In genomic region chr13:47225324-47225697, GRCm38 (mm10) we compare ENCODE assay signal across 19 mouse cellular contexts.
DNase-seq lines count a peak whose midpoint lies in the region; ATAC-seq and TF ChIP-seq lines count a peak whose summit lies in the region.
"Had no signal": no experiment of that assay in that cellular context is flagged by ENCODE, and none has a peak within 500 bp of the region (broad histone marks: within the 10 kb centered on the region; RNA-seq: fewer than 3 reads in every experiment).

No protein-coding gene starts in this region.

- ATAC-seq in hindbrain, embryonic 16.5 days = no peak
- no peak for ATAC-seq in liver, embryonic 11.5 days (replicated peaks; ENCODE audit: low FRiP score)
- ATAC-seq in megakaryocyte-erythroid progenitor cell, adult 5-6 weeks (replicated peaks; ENCODE audit: low FRiP score, low TSS enrichment, poor library complexity, severe bottlenecking) = no peak
- ATAC-seq: activated CD4-positive, CD25-positive, alpha-beta regulatory T cell, adult 4 months; midbrain, embryonic 15.5 days had no signal

- no peak overlapping the region for H3K4me3 ChIP-seq in hindbrain, embryonic 10.5 days
- no peak overlapping the region for H3K4me3 ChIP-seq in hindbrain, embryonic 16.5 days (ENCODE audit: low read length)
- H3K4me3 ChIP-seq in liver, adult 2 months (ENCODE audit: insufficient read depth, low read depth, low read length) = no peak overlapping the region
- no peak overlapping the region for H3K4me3 ChIP-seq in liver, embryonic 11.5 days (ENCODE audit: low read depth, low read length)
- H3K4me3 ChIP-seq in ES-Bruce4 (ENCODE audit: low read depth, low read length) = no peak overlapping the region
- no peak overlapping the region for H3K4me3 ChIP-seq in thymus, adult 2 months (ENCODE audit: control insufficient read depth, insufficient read depth, low read length)
- H3K4me3 ChIP-seq: forebrain, embryonic 12.5 days; heart, embryonic 12.5 days; midbrain, embryonic 15.5 days had no signal

- H3K9ac ChIP-seq in hindbrain, embryonic 16.5 days (ENCODE audit: low read depth, low read length) = no peak overlapping the region
- peak overlapping the region; percentile 11; the same call in 1 of the 2 replicates for H3K9ac ChIP-seq in liver, adult 2 months (ENCODE audit: low read depth, low read length)
- H3K9ac ChIP-seq in liver, embryonic 11.5 days (ENCODE audit: low read depth, low read length) = no peak overlapping the region
- H3K9ac ChIP-seq in ES-Bruce4 (ENCODE audit: low read depth, poor library complexity, severe bottlenecking) = 0 out of 2 replicates have a peak overlapping the region, but pooled peaks have one; percentile 42
- H3K9ac ChIP-seq: forebrain, embryonic 12.5 days; heart, embryonic 12.5 days; liver, postnatal 0 days; midbrain, embryonic 15.5 days had no signal

- H3K36me3 ChIP-seq in hindbrain, embryonic 10.5 days = no peaks in the 10 kb centered on the region
- H3K36me3 ChIP-seq in hindbrain, embryonic 16.5 days (ENCODE audit: control insufficient read depth, insufficient read depth, low read length) = no peaks in the 10 kb centered on the region
- peaks cover 34% of the 10 kb centered on the region for H3K36me3 ChIP-seq in liver, adult 2 months (ENCODE audit: control insufficient read depth, insufficient read depth, low read length)
- no peaks in the 10 kb centered on the region for H3K36me3 ChIP-seq in liver, embryonic 11.5 days (ENCODE audit: control insufficient read depth, insufficient read depth, low read length)
- H3K36me3 ChIP-seq in ES-Bruce4 (ENCODE audit: control insufficient read depth, insufficient read depth, low read length, poor library complexity, severe bottlenecking) = no peaks in the 10 kb centered on the region
- no peaks in the 10 kb centered on the region for H3K36me3 ChIP-seq in thymus, adult 2 months (ENCODE audit: control insufficient read depth, insufficient read depth, low read length)
- H3K36me3 ChIP-seq: forebrain, embryonic 12.5 days; heart, embryonic 12.5 days; midbrain, embryonic 15.5 days had no signal

- H3K27me3 ChIP-seq in hindbrain, embryonic 10.5 days (ENCODE audit: insufficient read depth, poor library complexity, severe bottlenecking) = no peaks in the 10 kb centered on the region
- H3K27me3 ChIP-seq in hindbrain, embryonic 16.5 days (replicated peaks; ENCODE audit: control insufficient read depth, insufficient read depth, low read length) = no peaks in the 10 kb centered on the region
- H3K27me3 ChIP-seq in liver, adult 2 months (ENCODE audit: control insufficient read depth, insufficient read depth, low read length) = no peaks in the 10 kb centered on the region
- no peaks in the 10 kb centered on the region for H3K27me3 ChIP-seq in liver, embryonic 11.5 days (replicated peaks; ENCODE audit: control insufficient read depth, insufficient read depth, low read length)
- no peaks in the 10 kb centered on the region for H3K27me3 ChIP-seq in ES-Bruce4 (ENCODE audit: control insufficient read depth, insufficient read depth, low read length, poor library complexity, severe bottlenecking)
- no peaks in the 10 kb centered on the region for H3K27me3 ChIP-seq in thymus, adult 2 months (ENCODE audit: control insufficient read depth, insufficient read depth, low read length)
- H3K27me3 ChIP-seq: forebrain, embryonic 12.5 days; heart, embryonic 12.5 days; midbrain, embryonic 15.5 days had no signal

- no peak for TF ChIP-seq POLR2A in liver, adult 2 months (IDR thresholded peaks at IDR 0.05; ENCODE audit: extremely low read depth, insufficient read depth, low read length)
- no peak for TF ChIP-seq POLR2A in ES-Bruce4 (IDR thresholded peaks at IDR 0.05; ENCODE audit: insufficient read depth, low read length)
- TF ChIP-seq POLR2A in thymus, adult 2 months (IDR thresholded peaks at IDR 0.05; ENCODE audit: control insufficient read depth, extremely low read depth, insufficient read depth, low read length, poor library complexity) = no peak

- no peak overlapping the region for H3K4me2 ChIP-seq in hindbrain, embryonic 16.5 days (ENCODE audit: low read length)
- no peak overlapping the region for H3K4me2 ChIP-seq in liver, embryonic 11.5 days
- H3K4me2 ChIP-seq: forebrain, embryonic 12.5 days; midbrain, embryonic 15.5 days had no signal

- peaks cover 23% of the 10 kb centered on the region for H3K4me1 ChIP-seq in hindbrain, embryonic 10.5 days (replicated peaks)
- H3K4me1 ChIP-seq in hindbrain, embryonic 16.5 days (ENCODE audit: control insufficient read depth, insufficient read depth, low read depth, low read length) = peaks cover 14% of the 10 kb centered on the region
- H3K4me1 ChIP-seq in liver, adult 2 months (ENCODE audit: control insufficient read depth, insufficient read depth, low read length) = peaks cover 26% of the 10 kb centered on the region
- H3K4me1 ChIP-seq in liver, embryonic 11.5 days (replicated peaks; ENCODE audit: control insufficient read depth, insufficient read depth, low read length) = no peaks in the 10 kb centered on the region
- H3K4me1 ChIP-seq in ES-Bruce4 (ENCODE audit: control insufficient read depth, insufficient read depth, low read length) = peaks cover 2% of the 10 kb centered on the region
- no peaks in the 10 kb centered on the region for H3K4me1 ChIP-seq in thymus, adult 2 months (replicated peaks; ENCODE audit: control insufficient read depth, insufficient read depth, low read length)

- peak overlapping the region; percentile 75 for H3K27ac ChIP-seq in hindbrain, embryonic 10.5 days
- H3K27ac ChIP-seq in hindbrain, embryonic 16.5 days (ENCODE audit: low read depth, low read length) = no peak overlapping the region
- H3K27ac ChIP-seq in liver, adult 2 months (replicated peaks; ENCODE audit: insufficient read depth, low read depth, low read length) = peak overlapping the region; percentile 87
- H3K27ac ChIP-seq in liver, embryonic 11.5 days (ENCODE audit: low read depth, low read length) = no peak overlapping the region
- no peak overlapping the region for H3K27ac ChIP-seq in ES-Bruce4 (ENCODE audit: insufficient read depth, low read length)
- no peak overlapping the region for H3K27ac ChIP-seq in thymus, adult 2 months (ENCODE audit: control insufficient read depth, insufficient read depth, low read length)
- H3K27ac ChIP-seq: forebrain, embryonic 12.5 days had no signal

- no peak for TF ChIP-seq CTCF in liver, adult 2 months (IDR thresholded peaks at IDR 0.05; ENCODE audit: low read depth, low read length)
- TF ChIP-seq CTCF in ES-Bruce4 (IDR thresholded peaks at IDR 0.05; ENCODE audit: low read depth, low read length) = no peak
- TF ChIP-seq CTCF in thymus, adult 2 months (IDR thresholded peaks at IDR 0.05; ENCODE audit: borderline replicate concordance, control insufficient read depth, extremely low read depth, insufficient read depth, low read length, poor library complexity) = no peak

- H3K79me2 ChIP-seq in liver, adult 2 months (ENCODE audit: control insufficient read depth, insufficient read depth, low read length) = peaks cover 18% of the 10 kb centered on the region; the same call in 1 of the 2 replicates

- TF ChIP-seq EP300 in ES-Bruce4 (IDR thresholded peaks at IDR 0.05; ENCODE audit: insufficient read depth, low read depth, low read length) = no peak

- 75% methylated on average over 3 of the region's 3 CpGs for WGBS in hindbrain, embryonic 10.5 days
- 75% methylated on average over 3 of the region's 3 CpGs for whole genome bisulfite sequencing in hindbrain, embryonic 16.5 days
- WGBS in liver, adult 2 months = 53% methylated on average over 3 of the region's 3 CpGs
- 88% methylated on average over 3 of the region's 3 CpGs for WGBS in liver, embryonic 11.5 days
- WGBS in thymus, adult 2 months = 94% methylated on average over 3 of the region's 3 CpGs

- no peaks in the 10 kb centered on the region for H3K9me3 ChIP-seq in hindbrain, embryonic 10.5 days
- no peaks in the 10 kb centered on the region for H3K9me3 ChIP-seq in hindbrain, embryonic 16.5 days (ENCODE audit: control insufficient read depth, low read length)
- no peaks in the 10 kb centered on the region for H3K9me3 ChIP-seq in liver, embryonic 11.5 days (ENCODE audit: control insufficient read depth, low read length)
- H3K9me3 ChIP-seq in ES-Bruce4 (replicated peaks; ENCODE audit: control insufficient read depth, insufficient read depth, low read length, poor library complexity, severe bottlenecking) = no peaks in the 10 kb centered on the region; the same call in 1 of the 2 replicates
- H3K9me3 ChIP-seq: forebrain, embryonic 12.5 days; G1E; heart, embryonic 12.5 days; midbrain, embryonic 15.5 days had no signal

- DNase-seq in hindbrain, embryonic 10.5 days (ENCODE audit: low spot score) = no peak
- peak; percentile 87 for DNase-seq in liver, adult 2 months (ENCODE audit: extremely low read depth, low read depth, low spot score)
- no peak for DNase-seq in liver, embryonic 11.5 days (ENCODE audit: low spot score)
- DNase-seq in adipocyte (ENCODE audit: low spot score) = peak; percentile 40
- no peak for DNase-seq in thymus, adult 2 months
- DNase-seq: cerebellum, adult 11-12 months; gastrocnemius, postnatal 25 days; kidney, adult 18-20 months; liver, postnatal 0 days; right cerebral cortex, postnatal 14 days; thymus, postnatal 4 days had no signal

Comparison
In these comparisons a context has a peak if more than half of its experiments do, and no peak if none do; other contexts are left out.
1. DNase-seq: peak in liver, adult 2 months (single experiment) and adipocyte (single experiment); none in hindbrain, embryonic 10.5 days (single experiment), liver, embryonic 11.5 days (single experiment) and thymus, adult 2 months (single experiment).
2. H3K27ac ChIP-seq: peak in hindbrain, embryonic 10.5 days (single experiment) and liver, adult 2 months (single experiment); none in hindbrain, embryonic 16.5 days (single experiment), liver, embryonic 11.5 days (single experiment), ES-Bruce4 (single experiment) and thymus, adult 2 months (single experiment).
3. H3K9ac ChIP-seq: peak in liver, adult 2 months (single experiment) and ES-Bruce4 (single experiment); none in hindbrain, embryonic 16.5 days (single experiment) and liver, embryonic 11.5 days (single experiment).